Mouse (Mus musculus) CH12.LX (cell line): ENCODE measurements around the gene Nup133.

Experiments
- BHLHE40 ChIP-seq: IDR thresholded peaks from 2 replicates; pipeline ENCODE4 v1.6.1; 2011; ENCODE audit warnings: mild to moderate bottlenecking, low read depth, low read length, improper control_type of control experiment
- CTCF ChIP-seq, 2 experiments: IDR thresholded peaks in 1 of 2; conservative IDR thresholded peaks in 1 of 2; 2 replicates each; pipeline ENCODE4 v1.5.1; 2011 to 2012; ENCODE audit warnings: low read depth in 2 of 2, low read length in 2 of 2, improper control_type of control experiment in 1 of 2, inconsistent platforms in 1 of 2, mild to moderate bottlenecking in 1 of 2, moderate library complexity in 1 of 2
- E2F4 ChIP-seq: IDR thresholded peaks from 2 replicates; pipeline ENCODE4 v1.6.1; 2011; ENCODE audit warnings: low read depth, low read length, improper control_type of control experiment; ENCODE audit not compliant: insufficient replicate concordance
- ZKSCAN1 ChIP-seq: IDR thresholded peaks from 2 replicates; pipeline ENCODE4 v1.6.1; 2012; ENCODE audit warnings: low read depth, inconsistent platforms, low read length, improper control_type of control experiment, borderline replicate concordance

- TF ChIP-seq ZKSCAN1 (no peak), E2F4 (no peak), CTCF (conservative IDR thresholded peaks at IDR 0.05 in 1 of 2, IDR thresholded peaks at IDR 0.05 in 1 of 2; ENCODE audit: low read depth in 2 of 2, low read length in 2 of 2) (no peak), BHLHE40 (no peak)
Observed at GRCm38 (mm10) chr8:123857361-123857760, 91.7 kb downstream of the Nup133 start.
